Comparison of ENCODE assay signal across 25 mouse cellular contexts in the genomic region with DNA sequence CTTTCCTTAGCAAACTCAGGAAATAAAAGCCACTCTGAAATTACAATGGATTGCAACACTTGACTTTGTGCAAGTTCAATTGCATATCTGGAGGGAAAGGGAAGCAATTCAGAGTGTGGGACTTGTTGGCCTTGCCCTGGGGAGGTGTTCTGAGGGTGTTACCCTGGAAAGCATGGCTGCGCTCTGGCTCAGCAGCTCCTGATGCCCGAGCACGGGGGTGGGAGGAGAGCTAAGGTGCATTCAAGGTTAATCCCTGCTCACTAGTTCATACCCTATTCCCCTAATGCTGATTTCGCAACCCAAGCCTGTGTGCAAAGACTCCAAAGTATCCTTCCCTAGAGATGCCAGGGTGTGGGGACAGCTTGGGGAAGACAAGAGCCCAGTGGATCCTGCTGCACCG. TPM values are rescaled to one million over a fixed set of nuclear protein-coding genes. Genes with fewer than 3 reads are reported as not detected.
DNase-seq lines count a peak whose midpoint lies in the region; ATAC-seq and TF ChIP-seq lines count a peak whose summit lies in the region.
"Had no signal": no experiment of that assay in that cellular context is flagged by ENCODE, and none has a peak within 500 bp of the region (broad histone marks: within the 10 kb centered on the region; RNA-seq: fewer than 3 reads in every experiment).

No protein-coding gene starts in this region.

- peak; percentile 52 for DNase-seq in kidney, adult 2 months
- peak; percentile 33 for DNase-seq in lung, postnatal 36 days
- no peak for DNase-seq in lung, postnatal 4 days
- DNase-seq in fat pad, adult 2 months (ENCODE audit: extremely low read depth, low read depth, low spot score): peak; percentile 98
- no peak for DNase-seq in embryo, embryonic 9.5 days (ENCODE audit: extremely low spot score)
- DNase-seq in heart, postnatal 36 days: no peak
- DNase-seq: cerebellum, adult 18-20 months; cerebellum, postnatal 25 days; embryo, embryonic 11 days; gastrocnemius, adult 2 months; heart, adult 11 months; liver, embryonic 13.5 days; right cerebral cortex, postnatal 4 days; thymus, adult 2 months had no signal

- no peak for ATAC-seq in kidney, embryonic 16.5 days (ENCODE audit: low FRiP score, low TSS enrichment)
- ATAC-seq: CD4-positive, CD25-positive, alpha-beta regulatory T cell, adult 4 months; hindbrain, embryonic 16.5 days; intestine, embryonic 16.5 days; Patski had no signal

- intact Hi-C loops in heart, postnatal 36 days (cut with DNase I): no loop called here

- no peak overlapping the region for H3K4me3 ChIP-seq in kidney, adult 2 months (ENCODE audit: insufficient read depth, low read depth, low read length)
- no peak overlapping the region for H3K4me3 ChIP-seq in kidney, embryonic 16.5 days (ENCODE audit: low read length)
- H3K4me3 ChIP-seq: embryonic facial prominence, embryonic 15.5 days; forebrain, embryonic 10.5 days; gastrocnemius, adult 2 months; heart, embryonic 12.5 days; limb, embryonic 12.5 days; liver, embryonic 13.5 days; midbrain, embryonic 12.5 days; neural tube, embryonic 12.5 days had no signal

- no peaks in the 10 kb centered on the region for H3K9me3 ChIP-seq in kidney, embryonic 16.5 days (ENCODE audit: low read length)
- H3K9me3 ChIP-seq: embryonic facial prominence, embryonic 15.5 days; forebrain, embryonic 10.5 days; heart, embryonic 12.5 days; limb, embryonic 12.5 days; liver, embryonic 13.5 days; midbrain, embryonic 12.5 days; neural tube, embryonic 12.5 days had no signal

- H3K9ac ChIP-seq in kidney, embryonic 16.5 days (replicated peaks; ENCODE audit: low read length): no peak overlapping the region
- H3K9ac ChIP-seq: embryonic facial prominence, embryonic 15.5 days; heart, embryonic 12.5 days; limb, embryonic 12.5 days; liver, embryonic 13.5 days; midbrain, embryonic 12.5 days; neural tube, embryonic 12.5 days had no signal

- H3K27me3 ChIP-seq in kidney, adult 2 months (replicated peaks; ENCODE audit: control insufficient read depth, insufficient read depth, low read length): no peaks in the 10 kb centered on the region
- no peaks in the 10 kb centered on the region for H3K27me3 ChIP-seq in kidney, embryonic 16.5 days (ENCODE audit: insufficient read depth, low read length)
- H3K27me3 ChIP-seq: embryonic facial prominence, embryonic 15.5 days; heart, embryonic 12.5 days; limb, embryonic 12.5 days; liver, embryonic 13.5 days; midbrain, embryonic 12.5 days; neural tube, embryonic 12.5 days; Patski had no signal

- H3K36me3 ChIP-seq in kidney, adult 2 months (ENCODE audit: control insufficient read depth, insufficient read depth, low read length): no peaks in the 10 kb centered on the region
- no peaks in the 10 kb centered on the region; the same call in 1 of the 2 replicates for H3K36me3 ChIP-seq in kidney, embryonic 16.5 days (ENCODE audit: insufficient read depth, low read length)
- H3K36me3 ChIP-seq: forebrain, embryonic 10.5 days; liver, embryonic 13.5 days; midbrain, embryonic 12.5 days had no signal

- 0 out of 2 replicates have a peak, but pooled peaks cover 2% of the 10 kb centered on the region for H3K4me1 ChIP-seq in kidney, adult 2 months (ENCODE audit: control insufficient read depth, insufficient read depth, low read length)
- H3K4me1 ChIP-seq in kidney, embryonic 16.5 days (ENCODE audit: insufficient read depth, low read length): 0 out of 2 replicates have a peak, but pooled peaks cover 6% of the 10 kb centered on the region
- H3K4me1 ChIP-seq: limb, embryonic 12.5 days; neural tube, embryonic 12.5 days had no signal

- WGBS in kidney, adult 2 months: 55% methylated on average over 5 of the region's 5 CpGs
- 68% methylated on average over 5 of the region's 5 CpGs for WGBS in kidney, embryonic 16.5 days

- no peak for TF ChIP-seq POLR2A in kidney, adult 2 months (IDR thresholded peaks at IDR 0.05; ENCODE audit: low read depth, low read length)

- H3K27ac ChIP-seq in kidney, adult 2 months (ENCODE audit: insufficient read depth, low read depth, low read length): no peak overlapping the region
- H3K27ac ChIP-seq in kidney, embryonic 16.5 days (ENCODE audit: low read length): no peak overlapping the region
- H3K27ac ChIP-seq: embryonic facial prominence, embryonic 15.5 days; forebrain, embryonic 10.5 days; gastrocnemius, adult 2 months; limb, embryonic 12.5 days; liver, embryonic 13.5 days; midbrain, embryonic 12.5 days; neural tube, embryonic 12.5 days had no signal

- no peak for TF ChIP-seq CTCF in kidney, adult 2 months (conservative IDR thresholded peaks at IDR 0.05; ENCODE audit: insufficient read depth, insufficient read length, low read depth, low read length)

- H3K4me2 ChIP-seq in kidney, embryonic 16.5 days (replicated peaks; ENCODE audit: low read depth, low read length): no peak overlapping the region
- H3K4me2 ChIP-seq: embryonic facial prominence, embryonic 15.5 days; heart, embryonic 12.5 days; limb, embryonic 12.5 days; liver, embryonic 13.5 days; midbrain, embryonic 12.5 days; neural tube, embryonic 12.5 days had no signal

RNA-seq across cellular contexts. Expression of gene Batf, which starts 42.7 kb away (rescaled TPM):
- polyA plus RNA-seq in kidney, adult 2 months (2012; rRNA removed): 1.7 and 2.0 TPM in 2 replicates
- 3.9 TPM in 2 replicates for polyA plus RNA-seq in kidney, embryonic 16.5 days (2015; fragmentation: Nextera tagmentation; extraction: Ambion mirVana)
- 1 to 10 TPM in 1 of 2 experiments, under 1 TPM in 1; 0.64 to 1.2 TPM for total RNA-seq in heart, postnatal 36 days (2021)
- polyA plus RNA-seq: Patski had no signal

RNA-seq across cellular contexts. Expression of gene Jdp2, which starts 44.9 kb away (rescaled TPM):
- polyA plus RNA-seq in kidney, adult 2 months (2012; rRNA removed): 6.2 and 7.7 TPM in 2 replicates
- 0.21 and 0.32 TPM in 2 replicates for polyA plus RNA-seq in kidney, embryonic 16.5 days (2015; fragmentation: Nextera tagmentation; extraction: Ambion mirVana)
- total RNA-seq in heart, postnatal 36 days (2021): 1 to 10 TPM; 8.7 to 9.0 TPM

Comparison
In these comparisons a context has a peak if more than half of its experiments do, and no peak if none do; other contexts are left out.
1. DNase-seq: peak in kidney, adult 2 months (single experiment), lung, postnatal 36 days (single experiment) and fat pad, adult 2 months (single experiment); none in lung, postnatal 4 days (0 of 2), embryo, embryonic 9.5 days (single experiment) and heart, postnatal 36 days (0 of 2).